Mouse (Mus musculus) kidney, postnatal 36 days (tissue): ENCODE data around the gene Fras1.
A peak's percentile ranks its signal among the peaks of the same experiment; 100 is the strongest.

Experiments
- DNase-seq, 2 experiments: peaks; one replicate each; pipeline ENCODE4 v3.0.0; 2021 to 2022; ENCODE audit warnings: mixed read lengths in 2 of 2

Gene Fras1

GRCm38 (mm10) chr5:96793953-96794635 is 420.3 kb downstream of the Fras1 start:
- no peak for DNase-seq

GRCm38 (mm10) chr5:96795752-96796151 is 422.0 kb downstream of the Fras1 start:
- DNase-seq = peak; percentile 26 to 73

GRCm38 (mm10) chr5:96797465-96797864 is 423.7 kb downstream of the Fras1 start:
- no peak for DNase-seq

GRCm38 (mm10) chr5:96799165-96799564 is 425.4 kb downstream of the Fras1 start:
- no peak for DNase-seq

GRCm38 (mm10) chr5:96799969-96800368 is 426.2 kb downstream of the Fras1 start:
- DNase-seq = no peak

- DNase-seq = peak in 1 of 2 experiments; percentile 11
Measured at GRCm38 (mm10) chr5:96802185-96802584, 428.4 kb downstream of the Fras1 start.

- peak; percentile 34 to 50 for DNase-seq
Measured at GRCm38 (mm10) chr5:96803091-96803490, 429.3 kb downstream of the Fras1 start.

GRCm38 (mm10) chr5:96804304-96804703 is 430.5 kb downstream of the Fras1 start:
- DNase-seq = peak; percentile 23 to 67

- no peak for DNase-seq
Measured at GRCm38 (mm10) chr5:96804813-96805212, 431.1 kb downstream of the Fras1 start.

GRCm38 (mm10) chr5:96810620-96811019 is 436.9 kb downstream of the Fras1 start:
- DNase-seq = no peak

- no peak for DNase-seq
Measured at GRCm38 (mm10) chr5:96824769-96825327, 451.1 kb downstream of the Fras1 start.

- no peak for DNase-seq
Measured at GRCm38 (mm10) chr5:96827176-96827575, 453.4 kb downstream of the Fras1 start.
